Mouse (Mus musculus) megakaryocyte, embryonic 14.5 days (primary cell): ENCODE measurements at regions not wholly inside any gene's neighbourhood (a gene's known extent, or its start where the extent isn't known, plus 50 kb on each side); places are given as distances from the start of the nearest gene placed in this dataset.

ENCODE experiments used
- FLI1 ChIP-seq: IDR thresholded peaks from 2 replicates; pipeline ENCODE4 v1.6.1; 2012; ENCODE audit warnings: low read length, inconsistent platforms, mixed read lengths
- GATA1 ChIP-seq: IDR thresholded peaks from 3 replicates; pipeline ENCODE4 v1.6.1; 2012; ENCODE audit warnings: mixed read lengths, low read length, inconsistent platforms, borderline replicate concordance

GRCm38 (mm10) chr7:125117173-125117572, 327.3 kb upstream of the Kdm8 start:
- no peak for TF ChIP-seq GATA1
- TF ChIP-seq FLI1 = no peak
